Mouse (Mus musculus) heart, adult 9 months (tissue): ENCODE measurements at regions not wholly inside any gene's neighbourhood (a gene's known extent, or its start where the extent isn't known, plus 50 kb on each side); places are given as distances from the start of the nearest gene placed in this dataset.

Experiments used
- DNase-seq, 2 experiments: peaks; one replicate each; pipeline ENCODE4 v3.0.0; 2022; ENCODE audit warnings: low spot score in 2 of 2

GRCm38 (mm10) chr4:5379215-5379614 is 586.1 kb upstream of the Impad1 start:
- no peak for DNase-seq

GRCm38 (mm10) chr4:5358274-5358673 is 565.1 kb upstream of the Impad1 start:
- DNase-seq: no peak

GRCm38 (mm10) chr4:5346226-5346625 is 553.1 kb upstream of the Impad1 start:
- peak; percentile 56 to 60 for DNase-seq

- peak in 1 of 2 experiments; percentile 1 for DNase-seq
Observed at GRCm38 (mm10) chr4:5344739-5345138, 551.6 kb upstream of the Impad1 start.

- peak; percentile 59 to 67 for DNase-seq
Observed at GRCm38 (mm10) chr4:5344311-5344710, 551.2 kb upstream of the Impad1 start.

- no peak for DNase-seq
Observed at GRCm38 (mm10) chr4:5337158-5337896, 544.2 kb upstream of the Impad1 start.

GRCm38 (mm10) chr4:5335030-5335429 is 541.9 kb upstream of the Impad1 start:
- no peak for DNase-seq

GRCm38 (mm10) chr4:5328497-5329194 is 535.5 kb upstream of the Impad1 start:
- DNase-seq: no peak

GRCm38 (mm10) chr4:5327171-5327661 is 534.1 kb upstream of the Impad1 start:
- DNase-seq: no peak

GRCm38 (mm10) chr4:5301461-5301860 is 508.3 kb upstream of the Impad1 start:
- no peak for DNase-seq

- DNase-seq: no peak
Observed at GRCm38 (mm10) chr4:5301017-5301416, 507.9 kb upstream of the Impad1 start.

- no peak for DNase-seq
Observed at GRCm38 (mm10) chr4:5299208-5299607, 506.1 kb upstream of the Impad1 start.

- no peak for DNase-seq
Observed at GRCm38 (mm10) chr4:5294030-5294429, 500.9 kb upstream of the Impad1 start.

GRCm38 (mm10) chr4:5276113-5276512 is 483.0 kb upstream of the Impad1 start:
- DNase-seq: no peak
